Mouse (Mus musculus) lung, postnatal 0 days (tissue): Measurements from ENCODE around the gene Ddrgk1. TPM values are rescaled to one million over a fixed set of nuclear protein-coding genes. Genes with fewer than 3 reads are reported as not detected.
A peak's percentile ranks its signal among the peaks of the same experiment; 100 is the strongest.

Source experiments
- ATAC-seq: fragments of 200-750 bp; cut with Nextera tagmentation; 2 replicates; pipeline ENCODE4 v1.8.0; 2017; ENCODE audit warnings: moderate library complexity
- DNase-seq: peaks from one replicate; pipeline ENCODE4 v3.0.0-alpha.2; 2016; ENCODE audit warnings: low spot score
- H3K27ac ChIP-seq: fragments of 300-500 bp; sonication (generic); 2 replicates; pipeline ENCODE4 v1.5.1; 2014; ENCODE audit warnings: antibody characterized with exemption, mild to moderate bottlenecking, low read length, mixed read lengths
- H3K27me3 ChIP-seq: fragments of 300-500 bp; sonication (generic); replicated peaks from 2 replicates; pipeline ENCODE4 v1.6.1; 2014; ENCODE audit warnings: low read length, mixed read lengths; ENCODE audit not compliant: insufficient read depth
- H3K36me3 ChIP-seq: fragments of 300-500 bp; sonication (generic); 2 replicates; pipeline ENCODE4 v1.6.1; 2014; ENCODE audit warnings: low read length, mixed read lengths; ENCODE audit not compliant: insufficient read depth
- H3K4me1 ChIP-seq: fragments of 300-500 bp; sonication (generic); 2 replicates; pipeline ENCODE4 v1.6.1; 2014; ENCODE audit warnings: antibody characterized with exemption, low read depth, low read length, mixed read lengths; ENCODE audit not compliant: insufficient read depth
- H3K4me2 ChIP-seq: fragments of 300-500 bp; sonication (generic); replicated peaks from 2 replicates; pipeline ENCODE4 v1.6.1; 2014; ENCODE audit warnings: low read depth, mild to moderate bottlenecking, low read length, moderate library complexity, mixed read lengths
- H3K4me3 ChIP-seq: fragments of 300-500 bp; sonication (generic); 2 replicates; pipeline ENCODE4 v1.5.1; 2014; ENCODE audit warnings: low read depth, low read length
- H3K9ac ChIP-seq: fragments of 300-500 bp; sonication (generic); replicated peaks from 2 replicates; pipeline ENCODE4 v1.6.1; 2014; ENCODE audit warnings: low read depth, mild to moderate bottlenecking
- H3K9me3 ChIP-seq: fragments of 300-500 bp; sonication (generic); 2 replicates; pipeline ENCODE4 v1.6.1; 2016; ENCODE audit warnings: low read length, mixed read lengths
- CTCF ChIP-seq: IDR thresholded peaks from 2 replicates; pipeline ENCODE4 v1.5.1; 2016; ENCODE audit warnings: antibody characterized with exemption, mild to moderate bottlenecking
- EP300 ChIP-seq: IDR thresholded peaks from 2 replicates; pipeline ENCODE4 v1.6.1; 2016; ENCODE audit warnings: antibody characterized with exemption, mild to moderate bottlenecking, control low read depth
- WGBS: fragments of 180-500 bp; shearing (Covaris S2); extraction: QIAGEN DNeasy Blood & Tissue Kit; methylation state at CpG from one replicate; pipeline ENCODE4 v1.1.7; 2014; 5-methylcytosine and 5-hydroxymethylcytosine counted together
- polyA plus RNA-seq: library from polyadenylated mRNA; unstranded; fragments of >200 nt; fragmentation: Nextera tagmentation; extraction: Ambion mirVana; gene quantifications from 2 replicates; pipeline ENCODE4 v1.2.1, GENCODE M21; 2015

The Ddrgk1 gene
- polyA plus RNA-seq, 1 experiment from 2014 or later, result 90.9 TPM

- H3K9ac ChIP-seq, result peak within 1 kb of the TSS; percentile 34; the same call in 1 of the 2 replicates
- peak within 1 kb of the TSS; percentile 46 for H3K4me3 ChIP-seq
- H3K27me3 ChIP-seq, result peaks cover 12% of the 10 kb centered on the region; the same call in 1 of the 2 replicates
- DNase-seq (peak; percentile 63), ATAC-seq (peak; percentile 74)
- TF ChIP-seq EP300 (no peak), CTCF (no peak)
- H3K36me3 ChIP-seq, result no peaks in the 10 kb centered on the region
- H3K4me1 ChIP-seq, result peaks cover 6% of the 10 kb centered on the region
- under 1% methylated on average over 64 of the region's 65 CpGs for WGBS
- no peak within 1 kb of the TSS for H3K27ac ChIP-seq
- peak within 1 kb of the TSS; percentile 98 for H3K4me2 ChIP-seq
- H3K9me3 ChIP-seq, result no peaks in the 10 kb centered on the region
Observed at GRCm38 (mm10) chr2:130697153-130697810, 32.8 kb upstream of the Ddrgk1 start, which contains the start of gene Slc4a11. Slc4a11 (minus strand) TSS chr2:130697519.

DNA sequence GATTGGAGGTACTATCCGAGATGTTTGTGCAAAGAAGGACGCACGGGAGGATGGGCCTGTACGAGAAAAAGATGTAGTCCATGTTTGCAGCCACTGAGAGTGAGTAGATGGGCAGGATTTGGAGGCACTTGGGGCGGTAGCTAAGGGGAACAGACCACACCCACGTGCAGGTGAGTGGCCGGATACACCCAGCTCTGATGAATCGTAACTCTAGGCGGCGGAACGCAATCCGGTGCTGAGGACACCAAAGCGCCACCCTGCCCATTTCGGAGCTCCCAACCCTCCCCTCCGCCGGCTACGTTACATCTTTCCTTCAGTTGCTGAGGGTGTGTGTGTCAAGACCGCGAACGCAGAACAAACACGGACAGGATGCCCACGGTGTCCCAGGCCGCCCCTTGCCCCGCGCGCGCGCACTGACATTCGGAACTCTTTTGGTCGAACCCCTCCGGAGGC is 32.3 kb upstream of the Ddrgk1 start:
- no peaks in the 10 kb centered on the region for H3K36me3 ChIP-seq
- TF ChIP-seq CTCF (no peak), EP300 (no peak)
- H3K4me2 ChIP-seq, result peak overlapping the region; percentile 98
- peak overlapping the region; percentile 46 for H3K4me3 ChIP-seq
- DNase-seq, result peak; percentile 54
- no peak overlapping the region for H3K27ac ChIP-seq
- H3K9me3 ChIP-seq, result no peaks in the 10 kb centered on the region
- H3K9ac ChIP-seq, result peak overlapping the region; percentile 34; the same call in 1 of the 2 replicates
- H3K4me1 ChIP-seq, result peaks cover 6% of the 10 kb centered on the region
- 1% methylated on average over 31 of the region's 31 CpGs for WGBS
- peak; percentile 61 for ATAC-seq
- peaks cover 12% of the 10 kb centered on the region; the same call in 1 of the 2 replicates for H3K27me3 ChIP-seq

GRCm38 (mm10) chr2:130693563-130693962 is 29.1 kb upstream of the Ddrgk1 start:
- H3K9ac ChIP-seq, result no peak overlapping the region
- WGBS, result 31% methylated on average over 3 of the region's 3 CpGs
- TF ChIP-seq EP300, result no peak
- no peak for TF ChIP-seq CTCF
- H3K4me2 ChIP-seq, result no peak overlapping the region
- H3K27me3 ChIP-seq, result peaks cover 7% of the 10 kb centered on the region; the same call in 1 of the 2 replicates
- no peak overlapping the region for H3K27ac ChIP-seq
- H3K4me1 ChIP-seq, result peaks cover 6% of the 10 kb centered on the region
- no peak overlapping the region for H3K4me3 ChIP-seq
- H3K9me3 ChIP-seq, result no peaks in the 10 kb centered on the region
- no peaks in the 10 kb centered on the region for H3K36me3 ChIP-seq
- ATAC-seq (no peak), DNase-seq (no peak)

- no peak for TF ChIP-seq EP300
- no peak for TF ChIP-seq CTCF
- ATAC-seq (no peak), DNase-seq (no peak)
- no peak overlapping the region for H3K4me2 ChIP-seq
- no peak overlapping the region for H3K4me3 ChIP-seq
- WGBS, result 61% methylated on average over 2 of the region's 2 CpGs
- H3K27me3 ChIP-seq, result no peaks in the 10 kb centered on the region
- H3K4me1 ChIP-seq, result no peaks in the 10 kb centered on the region
- H3K27ac ChIP-seq, result no peak overlapping the region
- H3K9ac ChIP-seq, result no peak overlapping the region
- no peaks in the 10 kb centered on the region for H3K9me3 ChIP-seq
- no peaks in the 10 kb centered on the region for H3K36me3 ChIP-seq
Observed at GRCm38 (mm10) chr2:130689011-130689410, 24.6 kb upstream of the Ddrgk1 start.

- WGBS, result 88% methylated on average over 9 of the region's 9 CpGs
- no peak for DNase-seq
- no peak overlapping the region for H3K4me3 ChIP-seq
- H3K36me3 ChIP-seq, result no peaks in the 10 kb centered on the region; the same call in 1 of the 2 replicates
- no peaks in the 10 kb centered on the region for H3K4me1 ChIP-seq
- H3K9me3 ChIP-seq, result no peaks in the 10 kb centered on the region
- no peak for ATAC-seq
- H3K9ac ChIP-seq, result no peak overlapping the region
- no peaks in the 10 kb centered on the region for H3K27me3 ChIP-seq
- no peak overlapping the region for H3K27ac ChIP-seq
- no peak for TF ChIP-seq EP300
- TF ChIP-seq CTCF, result no peak
- H3K4me2 ChIP-seq, result no peak overlapping the region
Observed at GRCm38 (mm10) chr2:130685426-130685825, 21.0 kb upstream of the Ddrgk1 start.

DNA sequence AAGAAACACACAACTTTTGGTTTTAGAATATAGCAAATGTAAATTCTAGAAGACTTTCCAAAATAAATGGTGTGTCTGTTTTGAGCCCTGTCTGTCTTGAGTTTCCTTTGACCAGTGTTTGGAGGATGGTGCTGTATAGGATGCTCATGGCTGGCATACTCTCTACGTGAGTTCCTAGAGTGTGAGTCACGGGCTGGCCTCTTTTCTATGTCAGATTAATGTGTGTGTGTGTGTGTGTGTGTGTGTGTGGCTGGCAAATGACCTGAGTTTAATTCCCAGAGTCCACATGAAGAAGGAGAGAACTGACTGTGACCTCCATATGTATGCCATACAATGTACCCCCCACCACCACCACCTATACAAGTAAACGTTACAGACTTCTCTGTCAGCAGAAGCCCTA is 17.1 kb upstream of the Ddrgk1 start:
- Histone ChIP-seq H3K4me3 (no peak overlapping the region), H3K27ac (no peak overlapping the region), H3K4me1 (no peaks in the 10 kb centered on the region), H3K9ac (no peak overlapping the region), H3K27me3 (no peaks in the 10 kb centered on the region), H3K9me3 (no peaks in the 10 kb centered on the region), H3K36me3 (peaks cover 14% of the 10 kb centered on the region; the same call in 1 of the 2 replicates), H3K4me2 (no peak overlapping the region)
- no peak for TF ChIP-seq EP300
- no peak for TF ChIP-seq CTCF
- no peak for ATAC-seq
- 80% methylated on average over 3 of the region's 3 CpGs for WGBS
- DNase-seq, result no peak
